In genomic region chr13:47348517-47349145, GRCm38 (mm10) we compare ENCODE assay signal across 8 mouse cellular contexts.
DNase-seq lines count a peak whose midpoint lies in the region; ATAC-seq and TF ChIP-seq lines count a peak whose summit lies in the region.

No protein-coding gene starts in this region.

- no peak for ATAC-seq in hindbrain, embryonic 12.5 days (ENCODE audit: low FRiP score)
- peak; percentile 61; the same call in 1 of the 2 replicates for ATAC-seq in hindbrain, postnatal 0 days
- ATAC-seq in neural tube, embryonic 15.5 days (ENCODE audit: low FRiP score), result peak; percentile 47; the same call in 1 of the 2 replicates

- peak; percentile 77 for DNase-seq in hindbrain, embryonic 10.5 days (ENCODE audit: low spot score)
- DNase-seq in cerebellum, postnatal 10 days, result peak; percentile 95 to 96
- DNase-seq in frontal cortex, postnatal 14 days (ENCODE audit: low spot score in 2 of 2), result peak; percentile 65 to 87
- peak; percentile 92 for DNase-seq in hindbrain, postnatal 0 days (ENCODE audit: low spot score)
- peak; percentile 80 to 85 for DNase-seq in left cerebral cortex, postnatal 25 days (ENCODE audit: low spot score in 2 of 2)
- DNase-seq in urinary bladder, adult 2 months (ENCODE audit: low spot score), result peak; percentile 47

- TF ChIP-seq CTCF in hindbrain, postnatal 0 days (IDR thresholded peaks at IDR 0.05; ENCODE audit: low read depth), result peak; percentile 94

- no peaks in the 10 kb centered on the region for H3K36me3 ChIP-seq in hindbrain, embryonic 10.5 days
- no peaks in the 10 kb centered on the region for H3K36me3 ChIP-seq in hindbrain, embryonic 12.5 days
- no peaks in the 10 kb centered on the region for H3K36me3 ChIP-seq in hindbrain, postnatal 0 days (ENCODE audit: insufficient read depth, low read length)
- H3K36me3 ChIP-seq in neural tube, embryonic 15.5 days, result no peaks in the 10 kb centered on the region

- no peak overlapping the region for H3K4me3 ChIP-seq in hindbrain, embryonic 10.5 days
- H3K4me3 ChIP-seq in hindbrain, embryonic 12.5 days, result no peak overlapping the region
- no peak overlapping the region for H3K4me3 ChIP-seq in hindbrain, postnatal 0 days (ENCODE audit: low read length)
- H3K4me3 ChIP-seq in neural tube, embryonic 15.5 days (replicated peaks), result no peak overlapping the region

- H3K9me3 ChIP-seq in hindbrain, embryonic 10.5 days, result no peaks in the 10 kb centered on the region
- H3K9me3 ChIP-seq in hindbrain, embryonic 12.5 days (replicated peaks), result no peaks in the 10 kb centered on the region
- no peaks in the 10 kb centered on the region for H3K9me3 ChIP-seq in hindbrain, postnatal 0 days (ENCODE audit: low read length)
- H3K9me3 ChIP-seq in neural tube, embryonic 15.5 days (replicated peaks), result no peaks in the 10 kb centered on the region

- intact Hi-C loops in left cerebral cortex, postnatal 25 days (cut with DNase I), result loop anchor here (1.0 to 5.0 kb wide), 4 partner anchors 46 to 1116 kb away; no protein-coding TSS in a partner anchor

- WGBS in hindbrain, embryonic 10.5 days, result 41% methylated on average over 17 of the region's 17 CpGs
- 43% methylated on average over 17 of the region's 17 CpGs for WGBS in hindbrain, embryonic 12.5 days
- 32% methylated on average over 17 of the region's 17 CpGs for WGBS in hindbrain, postnatal 0 days
- WGBS in neural tube, embryonic 15.5 days, result 42% methylated on average over 17 of the region's 17 CpGs

- no peaks in the 10 kb centered on the region for H3K27me3 ChIP-seq in hindbrain, embryonic 10.5 days (ENCODE audit: insufficient read depth, poor library complexity, severe bottlenecking)
- no peaks in the 10 kb centered on the region for H3K27me3 ChIP-seq in hindbrain, embryonic 12.5 days
- no peaks in the 10 kb centered on the region for H3K27me3 ChIP-seq in hindbrain, postnatal 0 days (ENCODE audit: insufficient read depth, low read length)
- H3K27me3 ChIP-seq in neural tube, embryonic 15.5 days (replicated peaks), result no peaks in the 10 kb centered on the region

- no peak overlapping the region for H3K4me2 ChIP-seq in hindbrain, embryonic 12.5 days (replicated peaks)
- no peak overlapping the region for H3K4me2 ChIP-seq in hindbrain, postnatal 0 days (ENCODE audit: low read depth, low read length)
- H3K4me2 ChIP-seq in neural tube, embryonic 15.5 days, result no peak overlapping the region

- no peak overlapping the region for H3K9ac ChIP-seq in hindbrain, embryonic 12.5 days
- no peak overlapping the region for H3K9ac ChIP-seq in hindbrain, postnatal 0 days (replicated peaks; ENCODE audit: low read length)
- H3K9ac ChIP-seq in neural tube, embryonic 15.5 days (replicated peaks), result no peak overlapping the region

- H3K27ac ChIP-seq in hindbrain, embryonic 10.5 days, result no peak overlapping the region
- no peak overlapping the region for H3K27ac ChIP-seq in hindbrain, embryonic 12.5 days
- H3K27ac ChIP-seq in hindbrain, postnatal 0 days, result no peak overlapping the region
- no peak overlapping the region for H3K27ac ChIP-seq in neural tube, embryonic 15.5 days (replicated peaks)

- H3K4me1 ChIP-seq in hindbrain, embryonic 10.5 days (replicated peaks), result no peaks in the 10 kb centered on the region
- H3K4me1 ChIP-seq in hindbrain, embryonic 12.5 days, result no peaks in the 10 kb centered on the region
- no peaks in the 10 kb centered on the region for H3K4me1 ChIP-seq in hindbrain, postnatal 0 days (ENCODE audit: insufficient read depth, low read length)
- peaks cover 4% of the 10 kb centered on the region for H3K4me1 ChIP-seq in neural tube, embryonic 15.5 days
